Mouse (Mus musculus) bone marrow, adult 2 months (tissue): ENCODE measurements around the gene Nol4l.

Experiments used
- CTCF ChIP-seq: fragments of 200-500 bp; IDR thresholded peaks from 2 replicates; pipeline ENCODE4 v1.5.1; 2011; ENCODE audit warnings: low read length, control low read depth; ENCODE audit not compliant: control insufficient read depth, insufficient read depth
- POLR2A ChIP-seq: fragments of 200-500 bp; IDR thresholded peaks from 2 replicates; pipeline ENCODE4 v1.6.1; 2011; ENCODE audit warnings: low read depth, mild to moderate bottlenecking, control low read depth, low read length, borderline replicate concordance; ENCODE audit not compliant: control insufficient read depth

- TF ChIP-seq CTCF (no peak), POLR2A (no peak)
Observed at GRCm38 (mm10) chr2:153492179-153492517, 37.6 kb downstream of the Nol4l start.
